Mouse (Mus musculus) liver, adult 2 months (tissue): ENCODE measurements at regions not wholly inside any gene's neighbourhood (a gene's known extent, or its start where the extent isn't known, plus 50 kb on each side); places are given as distances from the start of the nearest gene placed in this dataset.

Source experiments
- DNase-seq: peaks from one replicate; pipeline ENCODE4 v3.0.0-alpha.2; 2011; ENCODE audit warnings: low read depth, low spot score; ENCODE audit errors: extremely low read depth
- H3K27ac ChIP-seq: fragments of 200-500 bp; replicated peaks from 2 replicates; pipeline ENCODE4 v1.5.1; 2012; ENCODE audit warnings: low read depth, mild to moderate bottlenecking, control low read depth, inconsistent platforms, low read length; ENCODE audit not compliant: insufficient read depth
- H3K27me3 ChIP-seq: fragments of 200-500 bp; 2 replicates; pipeline ENCODE4 v1.6.1; 2012; ENCODE audit warnings: mild to moderate bottlenecking, moderate library complexity, low read length, inconsistent platforms; ENCODE audit not compliant: control insufficient read depth, insufficient read depth
- H3K36me3 ChIP-seq: fragments of 200-500 bp; 2 replicates; pipeline ENCODE4 v1.6.1; 2012; ENCODE audit warnings: low read length, inconsistent platforms; ENCODE audit not compliant: control insufficient read depth, insufficient read depth
- H3K4me1 ChIP-seq: fragments of 200-500 bp; 2 replicates; pipeline ENCODE4 v1.6.1; 2011; ENCODE audit warnings: low read length; ENCODE audit not compliant: control insufficient read depth, insufficient read depth
- H3K4me3 ChIP-seq: fragments of 200-500 bp; 2 replicates; pipeline ENCODE4 v1.5.1; 2011; ENCODE audit warnings: low read depth, mild to moderate bottlenecking, control low read depth, low read length, moderate library complexity; ENCODE audit not compliant: insufficient read depth
- H3K79me2 ChIP-seq: fragments of 200-500 bp; 2 replicates; pipeline ENCODE4 v1.6.1; 2012; ENCODE audit warnings: inconsistent platforms, mild to moderate bottlenecking, low read length, moderate library complexity; ENCODE audit not compliant: control insufficient read depth, insufficient read depth
- H3K9ac ChIP-seq: fragments of 200-500 bp; 2 replicates; pipeline ENCODE4 v1.6.1; 2012; ENCODE audit warnings: low read depth, mild to moderate bottlenecking, control low read depth, inconsistent platforms, low read length
- CTCF ChIP-seq: fragments of 200-500 bp; IDR thresholded peaks from 2 replicates; pipeline ENCODE4 v1.5.1; 2011; ENCODE audit warnings: low read depth, low read length, control low read depth
- POLR2A ChIP-seq: fragments of 200-500 bp; IDR thresholded peaks from 2 replicates; pipeline ENCODE4 v1.6.1; 2011; ENCODE audit warnings: low read length, control low read depth; ENCODE audit not compliant: insufficient read depth; ENCODE audit errors: extremely low read depth
- WGBS: fragments of 180-500 bp; shearing (Covaris S2); methylation state at CpG from one replicate; pipeline ENCODE4 v1.1.7; 2018; 5-methylcytosine and 5-hydroxymethylcytosine counted together

- Histone ChIP-seq H3K27ac (no peak overlapping the region), H3K27me3 (no peaks in the 10 kb centered on the region), H3K79me2 (no peaks in the 10 kb centered on the region), H3K4me1 (no peaks in the 10 kb centered on the region), H3K4me3 (no peak overlapping the region), H3K36me3 (no peaks in the 10 kb centered on the region), H3K9ac (no peak overlapping the region)
- 70% methylated on average over 6 of the region's 6 CpGs for WGBS
- DNase-seq, result no peak
- TF ChIP-seq CTCF (no peak), POLR2A (no peak)
Observed at GRCm38 (mm10) chr8:64497281-64498060, 195.4 kb downstream of the Cpe start.

- WGBS, result 79% methylated on average over 14 of the region's 14 CpGs
- no peaks in the 10 kb centered on the region for H3K27me3 ChIP-seq
- DNase-seq, result no peak
Observed at GRCm38 (mm10) chr8:64496333-64497213, 196.3 kb downstream of the Cpe start.

GRCm38 (mm10) chr8:64491561-64491960, 201.3 kb downstream of the Cpe start:
- no peak overlapping the region for H3K27ac ChIP-seq
- H3K9ac ChIP-seq, result no peak overlapping the region
- DNase-seq, result no peak
- WGBS, result 85% methylated on average over 2 of the region's 2 CpGs
- no peak overlapping the region for H3K4me3 ChIP-seq
- no peaks in the 10 kb centered on the region for H3K36me3 ChIP-seq
- no peaks in the 10 kb centered on the region for H3K27me3 ChIP-seq
- TF ChIP-seq CTCF, result no peak
- no peak for TF ChIP-seq POLR2A
- H3K4me1 ChIP-seq, result no peaks in the 10 kb centered on the region
- no peaks in the 10 kb centered on the region for H3K79me2 ChIP-seq

More at GRCm38 (mm10) chr8:64496333-64497213, 196.3 kb downstream of the Cpe start:
- Histone ChIP-seq H3K27ac (no peak overlapping the region), H3K79me2 (no peaks in the 10 kb centered on the region), H3K36me3 (no peaks in the 10 kb centered on the region), H3K4me1 (no peaks in the 10 kb centered on the region), H3K4me3 (no peak overlapping the region), H3K9ac (no peak overlapping the region)
- no peak for TF ChIP-seq CTCF
- no peak for TF ChIP-seq POLR2A

GRCm38 (mm10) chr8:64488057-64488456, 204.8 kb downstream of the Cpe start:
- TF ChIP-seq CTCF (no peak), POLR2A (no peak)
- H3K36me3 ChIP-seq, result no peaks in the 10 kb centered on the region
- 87% methylated on average over 3 of the region's 3 CpGs for WGBS
- DNase-seq, result no peak
- no peak overlapping the region for H3K27ac ChIP-seq
- H3K9ac ChIP-seq, result no peak overlapping the region
- H3K4me1 ChIP-seq, result no peaks in the 10 kb centered on the region
- no peaks in the 10 kb centered on the region for H3K27me3 ChIP-seq
- no peaks in the 10 kb centered on the region for H3K79me2 ChIP-seq
- H3K4me3 ChIP-seq, result no peak overlapping the region

- no peak overlapping the region for H3K9ac ChIP-seq
- no peak overlapping the region for H3K27ac ChIP-seq
- no peaks in the 10 kb centered on the region for H3K79me2 ChIP-seq
- no peaks in the 10 kb centered on the region for H3K36me3 ChIP-seq
- no peak overlapping the region for H3K4me3 ChIP-seq
- H3K4me1 ChIP-seq, result no peaks in the 10 kb centered on the region
- no peaks in the 10 kb centered on the region for H3K27me3 ChIP-seq
- TF ChIP-seq CTCF (no peak), POLR2A (no peak)
- no peak for DNase-seq
Observed at GRCm38 (mm10) chr8:64473276-64473675, 219.6 kb downstream of the Cpe start.
